Mouse (Mus musculus): ENCODE data around the gene Pex7.
"Not testable (repeated sequence)": the region's sequence is repeated elsewhere in the genome, so short reads cannot be mapped to it uniquely, and the experiment has no call there.

Pex7 gene

DNA sequence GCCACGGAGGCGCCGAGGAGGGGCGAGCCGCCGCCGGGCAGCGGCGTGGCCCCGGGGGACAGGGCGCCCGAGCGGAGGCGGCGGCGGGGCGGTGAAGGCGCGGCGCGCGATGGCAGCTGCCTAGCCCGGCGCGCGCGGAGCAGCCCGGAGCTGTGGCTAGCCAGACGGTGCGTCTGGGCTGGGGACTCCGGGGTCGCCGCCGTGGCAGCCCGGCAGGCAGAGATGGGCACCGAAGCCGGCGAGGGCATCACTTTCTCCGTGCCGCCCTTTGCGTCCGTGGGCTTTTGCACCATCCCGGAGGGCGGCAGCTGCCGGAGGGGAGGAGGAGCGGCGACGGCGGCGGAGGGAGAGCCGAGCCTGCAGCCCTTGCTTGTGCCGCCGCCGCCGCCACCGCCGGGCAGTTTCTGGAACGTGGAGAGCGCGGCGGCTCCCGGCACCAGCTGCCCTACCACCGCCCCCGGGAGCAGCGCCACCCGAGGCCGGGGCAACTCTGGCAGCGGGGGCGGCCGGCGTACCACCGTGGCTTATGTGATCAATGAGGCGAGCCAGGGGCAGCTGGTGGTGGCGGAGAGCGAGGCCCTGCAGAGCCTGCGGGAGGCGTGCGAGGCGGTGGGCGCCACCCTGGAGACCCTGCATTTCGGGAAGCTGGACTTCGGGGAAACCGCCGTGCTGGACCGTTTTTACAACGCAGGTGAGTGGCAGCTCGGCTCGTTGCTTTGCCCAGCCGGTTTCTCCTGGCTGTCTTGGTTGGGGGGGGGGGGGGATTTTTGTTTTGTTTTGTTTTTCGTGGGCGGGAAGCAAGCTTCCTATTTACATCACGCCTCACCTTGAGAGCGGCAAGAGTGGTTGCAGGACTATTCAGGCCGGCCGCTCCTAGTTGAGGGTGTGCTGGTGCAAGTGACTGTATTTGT is 27.1 kb upstream of the Pex7 start, which contains the start of gene Map3k5:
Gene Map3k5, plus strand, starts transcription at position 89 of the 911 bp plus-strand sequence.
- DNase-seq (ENCODE audit: extremely low read depth, insufficient read length, low spot score): no peak

DNA sequence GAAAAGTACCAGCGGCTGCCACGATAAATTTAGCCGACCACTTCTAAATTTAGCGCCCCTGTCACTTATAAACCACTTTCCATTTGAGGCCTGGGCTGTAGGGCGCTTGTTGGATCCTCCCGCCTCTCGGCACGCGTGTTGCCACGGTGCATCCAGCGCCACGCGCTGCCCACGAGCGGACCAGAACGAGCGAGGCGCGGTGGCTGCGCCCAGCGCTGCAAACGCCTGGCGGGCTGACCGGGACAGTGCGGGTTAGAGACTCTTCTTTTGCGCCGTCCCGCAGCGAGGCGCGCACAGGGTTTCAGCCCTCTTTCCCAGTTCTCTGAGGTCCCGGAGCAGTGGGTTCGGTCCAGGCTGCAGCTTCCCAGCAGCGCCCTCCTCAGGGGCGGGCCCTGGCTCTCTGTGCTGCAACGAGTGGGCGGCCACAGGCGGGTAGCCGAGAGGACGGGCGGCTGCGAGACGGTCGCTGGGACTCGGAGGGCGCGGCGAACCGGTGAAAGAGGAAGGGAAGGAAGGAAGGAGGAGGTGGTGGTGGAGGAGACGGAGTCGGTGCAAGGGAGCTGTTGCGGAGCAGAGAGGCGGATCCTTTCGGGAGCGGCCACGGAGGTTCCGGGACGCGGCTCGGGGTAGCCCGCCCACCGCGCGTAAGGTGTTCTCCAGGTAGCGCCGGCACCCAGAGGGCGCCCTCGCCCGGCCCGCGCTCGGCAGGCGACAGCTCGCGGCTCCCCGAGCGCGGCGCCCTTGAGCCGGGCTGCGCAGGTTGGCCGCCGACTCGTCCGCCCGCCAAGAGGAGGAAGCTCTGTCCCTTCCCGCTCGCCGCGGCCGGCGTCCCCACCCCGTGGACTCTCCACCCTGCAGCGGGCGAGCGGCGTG is 26.3 kb upstream of the Pex7 start:
- peak; percentile 17 for DNase-seq (ENCODE audit: extremely low read depth, insufficient read length, low spot score)

DNA sequence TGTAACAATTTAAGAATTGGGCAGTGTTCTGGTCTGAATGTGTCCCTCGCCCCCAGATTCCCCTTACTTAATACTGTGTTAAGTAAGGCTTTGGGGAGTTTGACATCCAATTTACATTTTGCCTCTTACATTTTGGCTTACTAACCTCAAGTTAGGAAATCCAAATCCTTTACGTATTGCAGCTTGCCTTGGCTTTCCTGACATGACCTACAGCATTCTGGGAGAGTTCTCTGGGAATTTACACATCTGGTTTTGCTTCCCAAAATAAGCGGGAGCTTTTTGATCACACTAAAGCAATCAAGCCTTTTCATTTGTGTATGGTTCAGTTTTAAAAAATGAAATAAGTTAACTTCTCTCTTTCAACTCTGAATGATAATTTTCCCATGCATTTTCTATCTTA is 25.5 kb upstream of the Pex7 start:
- no peak for DNase-seq (ENCODE audit: extremely low read depth, insufficient read length, low spot score)

DNA sequence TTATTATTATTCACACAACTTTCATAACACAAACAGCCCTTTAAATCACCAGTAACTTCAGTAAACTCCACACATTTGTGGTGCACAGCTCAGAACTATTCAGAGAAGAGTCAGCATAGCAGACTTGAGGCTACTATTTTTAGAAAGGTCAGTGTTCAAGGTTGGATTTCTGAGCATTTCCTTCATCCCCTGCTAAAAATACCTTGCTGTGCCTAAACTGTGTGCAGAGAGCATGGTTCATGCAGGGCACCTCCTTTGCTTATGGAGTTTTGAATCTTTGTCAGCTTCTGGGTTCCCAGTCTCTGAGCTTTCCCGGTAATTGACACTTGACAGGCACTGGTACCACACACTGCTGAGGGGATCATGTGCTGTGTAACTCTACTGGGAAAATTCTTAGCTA is 20.7 kb upstream of the Pex7 start:
- no peak for DNase-seq (ENCODE audit: extremely low read depth, insufficient read length, low spot score)

DNA sequence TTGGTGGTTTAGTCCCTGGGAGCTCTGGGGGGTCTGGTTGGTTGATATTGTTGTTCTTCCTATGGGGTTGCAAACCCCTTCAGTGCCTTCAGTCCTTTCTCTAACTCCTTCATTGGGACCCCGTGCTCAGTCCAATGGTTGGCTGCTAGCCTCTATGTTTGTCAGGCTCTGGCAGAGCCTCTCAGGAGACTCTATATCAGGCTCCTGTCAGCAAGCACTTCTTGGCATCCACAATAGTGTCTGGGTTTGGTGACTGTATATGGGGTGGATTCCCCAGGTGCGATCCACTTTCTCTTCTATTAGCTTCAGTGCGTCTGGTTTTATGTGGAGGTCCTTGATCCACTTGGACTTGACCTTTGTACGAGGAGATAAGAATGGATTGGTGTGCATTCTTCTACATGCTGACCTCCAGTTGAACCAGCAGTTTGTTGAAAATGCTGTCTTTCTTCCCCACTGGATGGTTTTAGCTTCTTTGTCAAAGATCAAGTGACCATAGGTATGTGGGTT is 19.0 kb upstream of the Pex7 start:
- DNase-seq (ENCODE audit: extremely low read depth, insufficient read length, low spot score): not testable (repeated sequence)

DNA sequence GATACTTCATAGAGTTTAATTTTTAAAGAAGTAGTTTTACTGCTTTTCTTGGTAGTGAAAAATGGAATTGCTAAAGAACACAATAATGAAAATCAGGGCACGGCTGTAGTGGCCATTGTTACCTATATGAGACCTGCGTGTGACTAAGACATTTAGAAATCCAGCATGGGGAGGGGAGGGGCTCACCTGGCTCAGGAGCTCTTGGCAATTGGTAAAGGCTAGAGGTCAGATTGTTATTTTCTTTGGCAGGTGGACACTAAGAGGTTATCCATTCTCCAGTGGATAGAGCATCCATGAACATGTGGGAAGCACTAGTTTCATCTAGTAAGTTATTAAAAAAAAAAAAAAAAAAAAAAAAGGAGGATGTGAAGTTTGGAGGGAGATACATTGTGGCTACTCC is 16.8 kb upstream of the Pex7 start:
- DNase-seq (ENCODE audit: extremely low read depth, insufficient read length, low spot score): no peak

DNA sequence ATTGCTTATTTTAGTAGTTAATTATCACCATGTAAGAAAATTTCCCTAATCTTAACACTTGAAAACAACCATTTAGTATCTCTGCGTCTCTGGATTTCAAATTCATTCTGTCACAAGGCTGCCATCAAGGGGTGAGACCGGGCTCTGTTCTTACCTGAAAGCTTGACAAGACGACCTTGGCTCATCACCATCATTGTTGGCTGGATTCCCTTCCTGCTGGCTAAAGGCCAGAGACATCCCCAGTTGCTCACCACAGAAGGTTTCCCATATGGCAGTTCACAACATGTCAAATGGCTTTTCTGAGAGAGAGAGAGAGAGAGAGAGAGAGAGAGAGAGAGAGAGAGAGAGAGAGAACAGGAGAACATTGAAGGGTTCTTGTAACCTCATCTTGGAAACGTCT is 14.9 kb upstream of the Pex7 start:
- DNase-seq (ENCODE audit: extremely low read depth, insufficient read length, low spot score): no peak

DNA sequence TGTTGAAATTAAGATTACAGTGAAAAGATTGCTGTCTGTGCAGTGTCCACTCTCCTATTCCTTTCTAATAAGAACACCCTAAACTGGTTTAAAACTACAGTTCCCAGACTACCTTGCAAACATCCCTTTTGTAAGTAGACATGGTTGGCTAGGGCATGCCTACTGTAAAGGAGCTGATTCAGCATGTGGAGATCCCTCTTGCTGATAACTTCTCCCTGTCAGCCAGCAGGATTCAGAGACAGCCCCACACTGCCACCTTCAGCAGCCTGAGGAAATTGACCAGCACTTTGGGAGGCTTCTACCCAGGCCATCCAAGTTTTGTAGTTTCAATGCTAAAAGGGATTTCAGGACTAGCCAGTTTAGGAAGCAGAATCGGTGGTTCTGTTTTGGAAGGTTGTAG is 7.8 kb upstream of the Pex7 start:
- peak; percentile 11 for DNase-seq (ENCODE audit: extremely low read depth, insufficient read length, low spot score)

DNA sequence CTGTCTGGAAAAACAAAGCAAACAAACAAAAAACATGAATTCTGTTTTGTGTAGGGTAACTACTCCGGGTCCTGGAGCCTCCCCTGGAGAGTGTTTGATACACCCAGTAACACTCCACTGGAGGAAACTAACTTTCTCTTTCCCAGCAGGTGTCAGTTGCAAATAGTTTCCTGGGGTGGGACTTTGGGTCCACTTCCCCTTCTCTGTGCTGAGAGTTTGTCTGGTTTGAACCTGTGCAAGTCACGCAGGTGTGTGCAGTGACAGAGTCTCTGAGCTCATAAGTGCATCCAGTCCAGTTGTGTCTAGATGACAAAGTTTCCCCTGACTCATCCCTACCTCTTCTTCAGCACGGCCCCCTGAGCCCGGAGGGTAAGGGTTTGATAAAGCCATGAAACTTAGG is 6.3 kb upstream of the Pex7 start:
- DNase-seq (ENCODE audit: extremely low read depth, insufficient read length, low spot score): no peak

DNA sequence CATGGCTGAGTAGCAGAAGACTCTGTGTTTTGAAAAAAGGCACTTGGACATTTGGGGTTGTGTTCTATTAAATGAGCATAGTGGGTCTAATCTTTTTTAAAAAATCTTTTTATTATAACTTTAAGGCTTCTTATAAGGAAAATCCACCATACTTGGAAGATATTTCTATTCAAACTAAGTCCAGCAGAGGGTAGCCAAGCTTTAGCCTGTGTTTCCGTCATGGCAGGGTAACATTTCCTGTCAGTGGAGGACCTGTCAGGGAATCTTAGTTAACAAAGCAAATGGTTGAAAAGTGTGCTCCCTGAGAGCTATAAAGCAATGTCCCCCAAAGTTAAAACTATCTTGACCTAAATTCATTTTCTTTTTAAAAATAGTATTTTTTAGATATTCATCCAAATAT is 4.1 kb upstream of the Pex7 start:
- no peak for DNase-seq (ENCODE audit: extremely low read depth, insufficient read length, low spot score)

DNA sequence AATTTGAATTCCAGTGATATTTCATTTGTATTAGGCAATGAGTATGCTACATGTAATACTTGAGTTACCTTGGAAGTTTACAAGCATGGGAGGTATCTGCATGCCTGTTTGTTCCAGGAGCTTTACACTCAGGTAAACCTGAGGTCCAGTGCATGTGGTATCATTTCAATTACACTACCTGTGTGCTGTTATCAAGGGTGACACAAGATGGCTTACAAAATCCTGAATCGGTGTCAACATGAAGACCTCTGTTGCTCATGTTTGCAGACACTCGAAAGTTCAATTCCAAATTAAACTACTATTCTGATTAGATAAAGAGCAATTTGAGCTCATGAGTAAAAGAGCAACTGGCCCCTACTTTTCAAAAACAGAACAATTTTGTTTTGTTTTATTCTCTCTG is 3.0 kb upstream of the Pex7 start:
- DNase-seq (ENCODE audit: extremely low read depth, insufficient read length, low spot score): no peak

DNA sequence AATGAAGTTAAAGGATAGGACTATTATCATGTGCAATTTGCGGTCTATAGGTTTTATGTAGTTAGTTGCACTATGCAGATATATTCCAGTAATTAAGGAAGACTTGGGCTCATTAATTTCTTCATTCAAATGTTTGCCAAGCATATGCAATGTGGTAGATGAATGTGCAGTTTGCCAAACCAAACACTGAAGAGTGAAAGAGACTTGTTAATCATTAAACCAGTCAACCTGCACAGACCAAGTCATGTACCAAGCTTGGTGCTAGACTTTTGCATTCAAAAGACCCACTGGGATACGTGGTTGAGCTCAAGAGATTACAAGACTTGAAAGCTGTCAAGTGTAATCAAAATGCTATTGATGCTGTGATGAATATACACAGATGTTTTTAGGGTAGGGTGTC is 587 bp upstream of the Pex7 start:
- DNase-seq (ENCODE audit: extremely low read depth, insufficient read length, low spot score): no peak

DNA sequence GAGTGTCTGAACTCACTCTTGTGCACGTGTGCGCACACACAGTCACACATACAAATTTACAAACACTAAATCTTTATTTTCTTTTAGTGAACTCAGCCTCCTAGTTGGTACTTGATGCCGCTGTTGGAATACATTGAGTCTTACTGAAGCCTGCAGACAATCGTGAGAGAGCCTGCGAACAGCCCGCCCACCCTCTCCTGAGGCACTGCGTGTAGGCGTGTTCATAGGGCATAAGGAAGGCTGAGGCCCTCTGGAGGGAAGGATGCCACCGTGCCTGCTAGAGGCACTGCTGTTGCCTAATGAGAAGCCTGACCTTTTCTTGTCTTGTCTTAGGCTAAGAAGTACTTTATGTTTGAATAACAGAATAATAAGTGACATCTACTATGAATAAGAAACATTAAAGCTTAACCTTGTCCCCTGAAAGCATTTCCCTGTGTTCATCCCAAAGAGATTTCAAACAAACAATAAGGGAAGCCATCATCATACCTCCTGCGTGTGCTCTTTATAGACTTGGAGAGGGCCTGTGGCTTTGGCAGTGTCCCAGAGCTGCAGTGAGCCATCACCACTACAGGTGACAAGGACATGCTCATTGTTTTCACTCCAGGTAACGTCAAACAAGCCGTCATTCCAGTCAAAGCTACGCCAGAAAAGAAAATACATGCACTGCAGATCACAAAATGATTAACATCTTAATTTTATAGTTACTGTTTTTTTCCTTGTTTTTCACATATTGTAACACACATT is 3.2 kb downstream of the Pex7 start:
- DNase-seq (ENCODE audit: extremely low read depth, insufficient read length, low spot score): no peak

DNA sequence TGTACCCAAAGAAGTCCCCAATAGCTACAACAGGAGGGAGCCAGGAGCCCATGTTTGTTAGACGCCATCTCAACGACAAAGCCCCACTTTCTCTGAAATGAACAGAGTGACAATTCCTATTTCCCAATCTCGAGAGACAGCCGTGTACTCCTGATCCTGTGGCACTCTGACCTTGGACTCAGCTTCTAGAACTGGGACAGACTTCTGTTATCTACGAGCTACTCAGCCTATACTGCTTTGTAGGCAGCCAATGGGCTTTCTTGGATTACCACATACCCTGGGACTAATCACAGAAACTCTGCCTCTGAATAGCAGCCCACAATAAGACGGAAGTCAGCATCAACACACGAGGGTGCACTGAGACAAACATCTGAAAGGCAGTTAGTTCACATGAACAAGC is 5.5 kb downstream of the Pex7 start:
- no peak for DNase-seq (ENCODE audit: extremely low read depth, insufficient read length, low spot score)

DNA sequence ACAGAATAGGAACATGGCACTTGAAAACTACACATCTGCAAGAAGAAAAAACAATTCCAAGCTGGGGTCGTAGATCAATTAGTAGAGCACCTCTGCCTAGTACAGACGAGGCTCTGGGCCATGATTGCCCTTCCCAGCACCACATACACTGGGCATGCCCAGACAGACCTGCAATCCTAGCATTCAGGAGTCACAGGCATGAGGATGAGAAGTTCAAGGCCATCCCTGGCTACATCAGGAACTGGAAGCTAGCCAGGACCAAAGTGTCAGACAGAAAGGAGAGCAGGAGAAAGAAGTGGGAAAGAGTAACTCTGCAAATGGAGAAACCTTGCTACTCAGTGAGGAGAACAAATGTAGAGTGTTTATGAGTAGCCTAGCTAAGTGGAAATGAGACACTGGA is 7.3 kb downstream of the Pex7 start:
- DNase-seq (ENCODE audit: extremely low read depth, insufficient read length, low spot score): no peak

DNA sequence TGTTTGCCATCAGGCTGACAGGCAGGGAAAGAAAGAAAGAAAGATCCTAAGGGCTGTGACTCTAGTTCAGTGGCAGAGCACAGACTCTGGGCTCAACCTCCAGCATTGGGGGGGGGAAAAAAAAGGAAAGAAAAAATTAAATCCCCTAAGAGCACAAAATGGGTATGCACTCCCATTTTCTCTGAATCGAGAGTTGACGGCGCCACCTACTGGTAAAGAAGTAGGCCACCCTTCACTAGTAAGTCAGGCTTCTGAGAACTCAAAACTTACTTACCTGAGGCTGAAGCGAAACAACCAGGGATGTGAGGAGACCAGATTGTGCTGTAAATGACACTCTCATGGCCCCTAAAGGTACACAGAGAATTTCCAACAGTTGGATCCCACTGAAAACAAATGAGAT is 13.5 kb downstream of the Pex7 start:
- DNase-seq (ENCODE audit: extremely low read depth, insufficient read length, low spot score): no peak

DNA sequence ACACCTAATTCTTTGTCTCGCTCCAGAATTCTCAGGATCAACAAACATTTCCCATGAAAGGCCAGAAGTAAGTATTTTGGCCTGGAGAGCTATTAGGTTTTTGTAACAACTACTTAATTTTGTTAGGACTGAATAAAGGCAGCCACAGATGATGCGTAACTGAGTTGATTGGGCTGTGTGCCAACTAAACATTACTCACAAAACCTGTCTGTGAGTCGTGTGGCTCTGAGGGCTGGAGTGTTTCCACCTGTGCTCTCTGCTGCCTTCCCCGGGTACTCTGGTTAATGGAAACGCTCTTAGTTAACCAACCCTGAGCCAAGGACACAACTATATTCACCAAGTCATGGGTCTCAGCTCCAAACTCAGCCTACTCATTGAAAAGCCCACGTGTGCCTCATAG is 14.3 kb downstream of the Pex7 start:
- DNase-seq (ENCODE audit: extremely low read depth, insufficient read length, low spot score): no peak

DNA sequence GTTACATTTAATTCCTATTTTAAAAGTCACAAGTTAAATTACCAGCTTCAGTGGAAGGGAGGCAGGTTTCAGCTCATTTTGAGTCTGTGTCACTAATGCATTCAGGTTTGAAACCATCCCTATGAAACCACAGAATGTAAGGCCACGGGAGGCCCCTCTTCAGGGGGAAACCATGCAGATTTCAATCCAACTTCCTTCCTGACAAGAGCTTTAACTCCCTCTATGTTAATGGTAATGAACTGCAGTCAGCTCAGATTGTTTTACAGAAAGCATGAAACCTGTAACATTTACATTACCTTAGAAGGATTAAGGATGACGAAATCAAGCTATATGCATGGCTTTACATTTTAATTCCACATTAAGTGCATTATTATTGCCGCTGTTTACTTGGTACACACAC is 15.8 kb downstream of the Pex7 start:
- DNase-seq (ENCODE audit: extremely low read depth, insufficient read length, low spot score): no peak

DNA sequence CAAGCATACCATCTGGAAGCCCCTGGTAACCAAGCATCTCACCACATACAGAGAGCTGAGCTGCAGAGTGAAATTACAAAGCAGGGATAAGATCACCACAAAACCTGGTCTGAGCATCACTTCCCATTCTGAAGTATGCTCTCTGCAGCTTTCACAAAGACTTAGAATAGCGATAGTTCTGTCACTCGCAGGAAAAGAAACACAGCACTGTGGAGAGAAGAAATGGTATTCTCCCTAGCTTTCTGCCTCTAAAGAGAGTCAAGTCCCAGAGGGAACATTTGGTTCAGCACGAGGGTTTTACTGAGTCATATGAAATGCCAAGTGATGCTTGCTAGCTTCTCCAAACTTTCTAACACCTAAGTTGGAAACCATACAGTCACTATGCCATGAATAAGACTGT is 17.6 kb downstream of the Pex7 start:
- no peak for DNase-seq (ENCODE audit: extremely low read depth, insufficient read length, low spot score)

DNA sequence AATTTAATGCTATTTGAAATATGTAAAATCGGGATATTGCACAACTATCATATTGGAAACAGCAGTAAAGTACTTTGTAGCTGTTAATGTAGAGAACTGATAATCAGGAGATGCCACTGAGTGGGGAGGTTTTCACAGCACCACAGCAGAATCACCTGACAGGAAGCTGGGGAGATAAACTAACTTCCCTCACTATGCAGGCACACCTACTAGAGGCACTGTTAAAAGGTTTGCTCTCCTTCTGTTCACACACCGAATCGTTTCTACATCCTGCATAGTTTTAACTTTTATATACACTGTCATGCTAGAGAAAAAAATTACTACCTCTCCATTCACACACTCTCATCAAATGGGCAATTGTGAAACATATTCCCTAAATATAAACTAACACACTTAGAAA is 21.2 kb downstream of the Pex7 start:
- no peak for DNase-seq (ENCODE audit: extremely low read depth, insufficient read length, low spot score)

DNA sequence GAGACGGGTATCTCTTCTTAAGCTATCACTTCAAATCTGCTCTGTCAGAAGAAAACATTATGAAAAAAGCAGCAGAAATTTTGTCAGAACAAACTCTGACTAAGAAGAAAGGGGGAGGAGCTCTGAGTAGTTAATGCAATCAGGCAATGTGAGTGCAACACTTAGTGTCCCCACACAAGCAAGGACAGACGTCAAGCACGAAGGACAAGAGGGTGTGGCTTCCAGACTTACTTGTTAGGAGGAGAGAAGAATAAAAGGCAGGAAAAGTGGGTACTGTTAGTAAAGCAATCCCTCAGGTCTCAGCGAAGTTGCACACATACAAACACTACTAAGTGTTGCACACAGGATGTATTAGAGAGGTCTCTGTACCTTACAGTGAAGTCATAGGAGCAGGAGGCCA is 23.1 kb downstream of the Pex7 start:
- no peak for DNase-seq (ENCODE audit: extremely low read depth, insufficient read length, low spot score)

Measured in 3134 (cell line).